Mouse (Mus musculus): ENCODE measurements around the gene Mllt10.

Mllt10 gene

GRCm38 (mm10) chr2:18055016-18055928, at the start of gene Mllt10:
Gene Mllt10, plus strand, starts transcription at chr2:18055237.
- peak; percentile 38 to 64 for DNase-seq

GRCm38 (mm10) chr2:18011226-18011625, 43.8 kb upstream of the Mllt10 start:
- DNase-seq, result no peak

- DNase-seq, result no peak
Measured at GRCm38 (mm10) chr2:18012866-18013265, 42.2 kb upstream of the Mllt10 start.

GRCm38 (mm10) chr2:18015581-18015980, 39.5 kb upstream of the Mllt10 start:
- DNase-seq, result no peak

GRCm38 (mm10) chr2:18016639-18017038, 38.4 kb upstream of the Mllt10 start:
- no peak for DNase-seq

- DNase-seq, result no peak
Measured at GRCm38 (mm10) chr2:18017321-18017720, 37.7 kb upstream of the Mllt10 start.

- DNase-seq, result no peak
Measured at GRCm38 (mm10) chr2:18019122-18019521, 35.9 kb upstream of the Mllt10 start.

- no peak for DNase-seq
Measured at GRCm38 (mm10) chr2:18022886-18023285, 32.2 kb upstream of the Mllt10 start.

- peak in 1 of 2 experiments; percentile 16 for DNase-seq
Measured at GRCm38 (mm10) chr2:18025116-18025515, 29.9 kb upstream of the Mllt10 start.

- DNase-seq, result no peak
Measured at GRCm38 (mm10) chr2:18025781-18026115, 29.3 kb upstream of the Mllt10 start.

GRCm38 (mm10) chr2:18026116-18026947, 28.7 kb upstream of the Mllt10 start:
- DNase-seq, result peak; percentile 69 to 79

GRCm38 (mm10) chr2:18027448-18028139, 27.4 kb upstream of the Mllt10 start:
- DNase-seq, result peak; percentile 97 to 98

GRCm38 (mm10) chr2:18028140-18029021, 26.7 kb upstream of the Mllt10 start:
- DNase-seq, result peak; percentile 96 to 97

GRCm38 (mm10) chr2:18029656-18030055, 25.4 kb upstream of the Mllt10 start:
- no peak for DNase-seq

- DNase-seq, result peak in 1 of 2 experiments; percentile 11
Measured at GRCm38 (mm10) chr2:18030581-18030980, 24.5 kb upstream of the Mllt10 start.

- DNase-seq, result peak; percentile 70 to 76
Measured at GRCm38 (mm10) chr2:18031271-18031821, 23.7 kb upstream of the Mllt10 start.

- DNase-seq, result peak; percentile 79 to 88
Measured at GRCm38 (mm10) chr2:18031831-18032537, 23.1 kb upstream of the Mllt10 start.

GRCm38 (mm10) chr2:18032538-18032895, 22.5 kb upstream of the Mllt10 start:
- DNase-seq, result peak; percentile 36 to 55

GRCm38 (mm10) chr2:18033166-18034108, 21.6 kb upstream of the Mllt10 start:
- peak in 1 of 2 experiments; percentile 18 for DNase-seq

Measured in kidney, postnatal 4 days (tissue).